Mouse (Mus musculus): ENCODE data around the gene Dtd1. TPM values are rescaled to one million over a fixed set of nuclear protein-coding genes. Genes with fewer than 3 reads are reported as not detected.

Gene Dtd1
- total RNA-seq, 2 experiments from 2014 or later: 54.8 to 55.5 TPM

Small RNAs within 50 kb of the gene (microRNA-seq; reads per million reads assigned to microRNA genes)
- 0 reads per million in 2 experiments for gene Gm24823

Other genes starting within 250 kb of the Dtd1 start
- 10 to 100 TPM; 26.6 to 27.6 TPM for gene Kat14, start 230.9 kb upstream of the Dtd1 start, total RNA-seq (2021)
- 1 to 10 TPM; 5.1 to 8.4 TPM for gene Pet117, start 230.9 kb upstream of the Dtd1 start, total RNA-seq (2021)
- 100 to 1,000 TPM; 107 to 108 TPM for gene Dzank1, start 72.5 kb upstream of the Dtd1 start, total RNA-seq (2021)
- gene Polr3f, start 72.2 kb upstream of the Dtd1 start, total RNA-seq (2021): 10 to 100 TPM; 24.5 to 24.6 TPM
- 10 to 100 TPM; 24.1 to 27.8 TPM for gene Rbbp9, start 49.0 kb upstream of the Dtd1 start, total RNA-seq (2021)
- gene Sec23b, start 43.7 kb upstream of the Dtd1 start, total RNA-seq (2021): 10 to 100 TPM; 49.5 to 51.0 TPM
- gene Smim26, start 5.8 kb upstream of the Dtd1 start, total RNA-seq (2021): 10 to 100 TPM; 50.5 to 58.7 TPM
- gene Scp2d1, start 223.8 kb downstream of the Dtd1 start, total RNA-seq (2021): not detected